Mouse (Mus musculus) neural tube, embryonic 10.5 days (tissue): ENCODE data around the gene Clip4.

ENCODE experiments used
- DNase-seq: peaks from one replicate; pipeline ENCODE4 v3.0.0-alpha.2; 2017; ENCODE audit warnings: low spot score; ENCODE audit errors: extremely low spot score

The Clip4 gene

GRCm38 (mm10) chr17:71871981-71872380, 103.7 kb downstream of the Clip4 start:
- DNase-seq: no peak

DNA sequence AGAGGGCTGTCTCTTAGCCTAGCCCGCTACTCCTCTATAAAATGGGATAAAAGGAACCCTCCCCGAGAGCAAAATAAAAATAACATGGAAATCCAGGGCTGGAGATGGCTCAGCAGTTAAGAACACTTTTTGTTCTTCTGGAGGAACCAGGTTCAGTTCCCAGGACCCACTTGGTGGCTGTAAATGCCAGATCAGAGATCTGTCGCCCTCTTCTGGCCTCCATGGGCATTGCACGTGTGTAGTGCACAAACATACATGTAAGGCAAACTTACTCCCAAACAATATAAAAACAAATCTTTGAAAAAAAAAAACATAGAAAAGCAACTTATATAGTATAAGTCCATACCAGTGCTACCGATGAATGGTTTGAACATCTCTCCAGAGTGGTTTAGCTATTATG, 104.7 kb downstream of the Clip4 start:
- DNase-seq: peak; percentile 28

DNA sequence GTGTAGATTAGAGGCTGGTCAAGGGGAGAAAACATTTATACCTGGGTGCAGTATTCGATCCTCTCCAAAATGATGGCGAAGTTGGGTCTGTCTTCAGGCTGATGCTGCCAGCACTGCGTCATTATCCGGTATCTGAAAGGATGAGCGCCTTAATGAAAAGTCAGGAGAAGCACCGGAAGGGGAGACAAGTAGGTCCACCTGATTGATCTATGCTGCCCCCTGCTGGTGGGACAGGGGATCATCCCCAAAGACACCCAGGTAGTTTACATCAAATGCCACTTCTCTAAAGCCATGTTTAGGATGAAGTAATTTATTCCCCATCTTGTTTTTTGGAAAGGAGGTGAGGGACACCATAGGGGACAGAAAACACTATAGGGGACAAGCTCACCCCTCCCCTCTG, 105.8 kb downstream of the Clip4 start:
- DNase-seq: peak; percentile 53

GRCm38 (mm10) chr17:71874795-71875194, 106.5 kb downstream of the Clip4 start:
- DNase-seq: no peak

DNA sequence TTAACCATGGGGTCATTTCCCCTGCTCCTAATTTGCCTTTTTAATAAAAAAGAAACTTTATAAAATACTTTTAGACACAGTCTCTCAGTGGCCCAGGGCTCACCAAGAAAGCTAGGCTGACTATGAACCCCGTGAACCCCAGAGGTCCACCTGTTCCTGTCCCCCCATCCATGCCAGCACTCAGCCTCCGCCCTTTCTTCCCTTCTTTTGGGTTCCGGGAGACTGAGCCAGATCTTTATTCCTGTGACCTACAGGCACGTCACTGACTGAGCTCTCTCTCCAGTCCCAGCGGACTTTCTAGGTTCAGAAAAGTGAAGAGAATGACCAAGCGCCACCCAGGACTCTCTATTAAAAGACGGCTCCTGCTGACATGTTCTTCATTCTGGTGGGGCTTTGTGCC, 107.2 kb downstream of the Clip4 start:
- DNase-seq: no peak

GRCm38 (mm10) chr17:71881369-71881768, 113.1 kb downstream of the Clip4 start:
- no peak for DNase-seq

DNA sequence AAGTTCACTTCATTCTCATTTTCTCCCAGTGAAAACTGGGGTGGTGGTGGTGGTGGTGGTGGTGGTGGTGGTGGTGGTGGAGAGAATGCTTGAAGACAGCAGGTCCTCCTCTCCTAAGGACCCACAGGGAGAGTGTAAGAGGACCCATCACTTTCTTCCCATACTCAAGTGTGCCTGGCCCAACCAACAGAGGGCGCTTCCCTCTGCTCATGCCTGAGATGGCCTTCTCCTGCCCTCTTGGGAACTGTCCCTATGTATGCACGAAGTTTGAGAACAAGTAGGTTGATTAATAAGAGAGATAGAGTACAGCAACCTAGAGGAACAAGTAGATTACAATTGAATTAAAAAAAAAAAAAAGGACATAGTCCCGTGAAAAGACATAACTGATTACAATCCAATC, 140.8 kb downstream of the Clip4 start:
- no peak for DNase-seq

GRCm38 (mm10) chr17:71913188-71913587, 144.9 kb downstream of the Clip4 start:
- DNase-seq: no peak
